Mouse (Mus musculus) Patski (cell line): Measurements from ENCODE around the gene Vti1b. TPM values are rescaled to one million over a fixed set of nuclear protein-coding genes. Genes with fewer than 3 reads are reported as not detected.

Source experiments
- ATAC-seq: fragments of 100-300 bp; one replicate; pipeline ENCODE4 v1.8.0; 2021
- CTCF ChIA-PET: fragments of 350-600 bp; sonication (Branson Sonifier 250); formaldehyde crosslinking; loops from one replicate; lab custom pipeline; 2022; ENCODE audit warnings: inconsistent platforms; lab: Charles Lee
- POLR2A ChIA-PET: fragments of 350-600 bp; sonication (Branson Sonifier 250); formaldehyde crosslinking; loops from one replicate; lab custom pipeline; 2022; ENCODE audit warnings: antibody characterized with exemption, inconsistent platforms; lab: Charles Lee
- DNase-seq: peaks from one replicate; pipeline ENCODE4 v3.0.0-alpha.2; 2011; ENCODE audit warnings: low read depth, low spot score
- H3K27me3 ChIP-seq: fragments of 371-371 bp; one replicate; pipeline ENCODE4 v1.5.1; 2021
- CTCF ChIP-seq: fragments of 100-300 bp; IDR thresholded peaks from one replicate; pipeline ENCODE4 v1.5.1; 2021
- in situ Hi-C: fragments of 300-500 bp; cut with MboI; formaldehyde crosslinking; loops from 3 replicates; pipeline ENCODE4 v1.11.1; 2018; ENCODE audit warnings: low pct_unique_long_range_greater_than_20kb, mixed read lengths
- polyA plus RNA-seq: library from polyadenylated mRNA; unstranded; gene quantifications from one replicate; pipeline ENCODE4 v1.2.3, GENCODE M21; 2021

Vti1b gene
- polyA plus RNA-seq, 1 experiment from 2014 or later = 116 TPM

DNA sequence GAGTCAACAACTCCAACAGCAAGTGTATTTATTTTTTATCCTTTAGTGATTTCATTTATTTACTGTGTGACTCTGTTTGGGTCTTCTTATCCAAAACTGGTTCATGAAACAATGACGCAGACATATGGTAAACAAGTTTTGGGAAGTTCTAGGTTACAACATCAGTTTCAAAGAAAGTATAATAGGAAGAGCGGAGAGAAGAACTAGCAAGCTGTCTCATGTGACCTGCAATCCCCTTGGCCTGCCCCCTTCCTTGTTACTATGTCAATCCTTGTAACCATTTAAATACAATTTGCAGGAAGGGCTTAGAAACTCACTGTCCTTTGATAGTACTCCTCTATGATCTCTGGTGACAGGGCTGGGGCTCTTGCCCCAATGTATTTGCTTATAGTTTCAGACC, 31.7 kb downstream of the Vti1b start:
- ATAC-seq = no peak
- CTCF ChIA-PET = no interaction called here
- in situ Hi-C loops = no loop called here
- no peak for DNase-seq
- H3K27me3 ChIP-seq = no peaks in the 10 kb centered on the region
- POLR2A ChIA-PET = interaction anchor here (0.7 kb wide), 1 partner anchor 161 kb away, joined by 3 read pairs; no protein-coding TSS in a partner anchor
- no peak for TF ChIP-seq CTCF

DNA sequence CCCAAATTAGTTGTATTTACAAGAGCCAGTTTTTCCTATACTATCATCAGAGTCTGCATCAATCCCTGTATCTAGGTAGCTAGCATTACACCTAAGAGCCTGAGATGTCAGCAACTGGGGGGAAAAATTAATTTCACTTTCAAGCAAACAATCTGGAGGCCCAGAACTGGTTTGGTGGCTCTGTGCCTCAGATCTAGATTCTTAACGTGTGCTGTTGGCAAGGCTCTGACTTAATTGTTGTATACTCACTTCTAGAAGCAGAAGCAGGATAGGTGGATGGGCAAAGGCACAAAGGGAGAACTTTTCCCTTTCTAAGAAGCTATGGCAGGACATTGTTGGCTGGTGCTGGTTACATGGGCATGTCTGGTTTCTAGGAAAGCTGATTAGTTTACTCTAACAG, 33.0 kb downstream of the Vti1b start:
- no peaks in the 10 kb centered on the region for H3K27me3 ChIP-seq
- ChIA-PET CTCF (no interaction called here), POLR2A (no interaction called here)
- TF ChIP-seq CTCF = no peak
- ATAC-seq (no peak), DNase-seq (no peak)
- in situ Hi-C loops = no loop called here

DNA sequence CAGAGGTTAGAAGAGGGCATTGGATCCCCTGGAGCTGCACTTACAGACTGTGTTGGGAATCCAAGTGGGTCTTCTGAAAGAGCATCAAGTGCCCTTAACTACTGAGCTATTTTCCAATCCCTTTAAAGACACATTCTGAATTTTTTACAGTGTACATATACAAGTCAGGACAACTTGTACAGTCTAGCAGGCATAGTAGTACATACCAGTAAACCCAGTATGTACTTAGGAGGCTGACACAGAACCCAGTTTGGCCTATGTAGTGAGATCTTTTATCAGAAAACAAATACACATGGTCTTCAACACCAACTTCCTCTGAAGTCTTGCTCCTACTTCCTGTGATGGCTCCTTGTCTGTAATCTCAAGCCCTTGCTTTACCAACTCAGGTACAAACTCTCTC, 33.5 kb downstream of the Vti1b start:
- POLR2A ChIA-PET = no interaction called here
- ATAC-seq (no peak), DNase-seq (no peak)
- CTCF ChIA-PET = no interaction called here
- H3K27me3 ChIP-seq = no peaks in the 10 kb centered on the region
- in situ Hi-C loops = no loop called here
- no peak for TF ChIP-seq CTCF

DNA sequence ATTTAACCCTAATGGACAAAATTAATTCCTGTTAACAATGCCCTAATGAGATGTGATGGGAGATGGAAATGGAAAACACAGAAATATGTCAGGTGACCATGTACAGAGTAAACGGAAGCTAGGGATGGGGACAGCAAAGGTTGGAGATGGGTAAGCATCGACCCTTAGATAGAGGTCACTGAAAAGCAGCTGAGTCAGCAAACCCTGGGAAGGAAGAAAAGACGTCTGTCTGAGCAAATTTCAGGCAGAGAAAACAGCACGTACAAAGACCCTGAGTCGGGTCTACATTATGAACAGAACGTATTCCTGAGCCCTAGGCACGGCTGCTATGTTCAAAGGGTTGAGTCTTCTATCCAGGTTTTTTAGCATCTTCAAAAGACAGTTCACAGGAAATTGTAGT, 35.5 kb downstream of the Vti1b start:
- in situ Hi-C loops = no loop called here
- no peak for ATAC-seq
- TF ChIP-seq CTCF = no peak
- CTCF ChIA-PET = interaction anchor here (1.8 kb wide), 1 partner anchor 28 kb away, joined by 5 read pairs; no protein-coding TSS in a partner anchor
- no peak for DNase-seq
- POLR2A ChIA-PET = no interaction called here
- H3K27me3 ChIP-seq = no peaks in the 10 kb centered on the region

DNA sequence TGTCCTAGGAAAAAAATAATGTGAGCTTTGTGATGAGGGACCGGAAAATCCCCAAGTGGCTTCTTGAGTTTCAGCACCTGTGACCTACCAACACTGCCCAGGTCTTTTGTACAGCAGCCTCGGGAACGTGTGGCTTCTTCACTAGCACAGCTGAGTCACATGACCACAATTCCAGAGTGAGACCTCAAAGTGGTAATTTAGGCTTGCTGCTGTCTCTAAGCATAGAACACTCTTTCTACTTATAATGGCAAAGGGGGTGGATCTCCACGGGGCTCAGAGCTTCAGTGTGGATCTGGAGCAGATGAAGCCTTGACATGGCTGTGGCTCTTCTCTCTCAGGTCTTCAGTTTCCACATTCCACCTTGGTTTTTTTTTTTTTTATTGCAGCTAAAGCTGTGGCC, 37.4 kb downstream of the Vti1b start:
- POLR2A ChIA-PET = no interaction called here
- no peak for DNase-seq
- H3K27me3 ChIP-seq = no peaks in the 10 kb centered on the region
- no peak for TF ChIP-seq CTCF
- no peak for ATAC-seq
- in situ Hi-C loops = no loop called here
- CTCF ChIA-PET = interaction anchor here (1.0 to 1.5 kb wide), 2 partner anchors 13 to 36 kb away, joined by 3 to 4 read pairs; no protein-coding TSS in a partner anchor

DNA sequence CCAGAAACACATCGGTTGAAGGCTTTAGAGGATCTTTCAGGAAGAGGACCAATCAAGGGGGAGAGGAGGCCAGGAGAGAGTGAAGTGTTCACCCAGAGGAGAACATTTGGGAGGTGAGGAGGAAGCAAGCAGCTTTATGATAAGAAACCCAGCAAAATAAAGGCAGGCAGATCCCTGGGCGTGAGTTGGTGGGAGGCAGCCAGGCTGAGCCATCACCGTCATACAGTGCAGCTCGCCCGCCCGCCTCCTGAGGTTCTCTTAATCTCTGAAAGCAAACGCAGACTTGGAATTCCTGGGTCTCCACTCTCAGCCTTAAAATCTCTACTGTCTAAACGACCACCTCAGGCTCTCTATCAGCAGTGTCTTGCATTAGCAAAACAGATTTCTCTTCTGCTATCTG, 37.8 kb downstream of the Vti1b start:
- ChIA-PET POLR2A (no interaction called here), CTCF (interaction anchor here (1.0 to 1.5 kb wide), 2 partner anchors 12 to 37 kb away, joined by 3 to 4 read pairs; no protein-coding TSS in a partner anchor)
- no peak for TF ChIP-seq CTCF
- DNase-seq (no peak), ATAC-seq (no peak)
- no peaks in the 10 kb centered on the region for H3K27me3 ChIP-seq
- in situ Hi-C loops = no loop called here

DNA sequence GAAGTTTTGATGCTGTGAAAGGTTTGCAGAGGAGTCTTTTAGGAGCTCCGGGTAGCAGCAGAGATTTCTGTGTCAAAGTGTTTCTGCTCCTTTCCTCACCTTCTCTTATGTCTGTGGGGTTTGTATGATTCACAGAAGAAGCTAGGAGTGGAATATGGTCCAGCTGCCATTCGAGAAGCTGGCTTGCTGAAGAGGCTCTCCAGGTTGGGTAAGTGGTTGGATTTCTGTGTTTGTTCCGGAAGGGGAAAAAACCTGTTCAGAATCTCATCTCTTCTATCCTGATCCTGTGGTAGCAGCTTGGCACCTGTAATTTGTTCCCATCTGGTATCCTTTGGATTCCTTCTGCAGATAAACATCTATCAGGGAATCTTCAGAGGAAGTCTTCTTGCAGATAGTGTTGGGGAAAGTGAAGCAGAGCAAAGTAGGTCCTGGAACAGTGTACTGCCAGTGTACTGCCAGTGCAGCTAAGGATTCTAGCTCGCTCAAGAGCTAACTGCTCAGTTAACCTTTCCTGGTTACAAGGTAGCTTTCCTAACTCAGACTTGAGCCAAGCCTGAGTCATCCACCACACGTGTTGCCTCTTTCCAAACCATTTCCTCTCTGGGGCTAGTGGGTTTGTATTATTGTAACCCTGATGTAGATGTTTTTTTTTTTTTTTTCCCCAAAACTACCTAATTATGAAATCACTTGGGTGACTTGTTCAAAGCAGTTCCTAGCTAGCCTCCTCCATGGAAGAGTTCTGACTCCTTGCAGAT, 40.6 kb downstream of the Vti1b start:
- in situ Hi-C loops = no loop called here
- no peaks in the 10 kb centered on the region for H3K27me3 ChIP-seq
- ChIA-PET POLR2A (interaction anchor here (0.7 kb wide), 1 partner anchor 354 kb away, joined by 3 read pairs; no protein-coding TSS in a partner anchor), CTCF (interaction anchor here (1.2 to 1.8 kb wide), 2 partner anchors 10 to 13 kb away, joined by 4 to 5 read pairs; no protein-coding TSS in a partner anchor)
- ATAC-seq (peak; percentile 60), DNase-seq (peak; percentile 57)
- no peak for TF ChIP-seq CTCF

DNA sequence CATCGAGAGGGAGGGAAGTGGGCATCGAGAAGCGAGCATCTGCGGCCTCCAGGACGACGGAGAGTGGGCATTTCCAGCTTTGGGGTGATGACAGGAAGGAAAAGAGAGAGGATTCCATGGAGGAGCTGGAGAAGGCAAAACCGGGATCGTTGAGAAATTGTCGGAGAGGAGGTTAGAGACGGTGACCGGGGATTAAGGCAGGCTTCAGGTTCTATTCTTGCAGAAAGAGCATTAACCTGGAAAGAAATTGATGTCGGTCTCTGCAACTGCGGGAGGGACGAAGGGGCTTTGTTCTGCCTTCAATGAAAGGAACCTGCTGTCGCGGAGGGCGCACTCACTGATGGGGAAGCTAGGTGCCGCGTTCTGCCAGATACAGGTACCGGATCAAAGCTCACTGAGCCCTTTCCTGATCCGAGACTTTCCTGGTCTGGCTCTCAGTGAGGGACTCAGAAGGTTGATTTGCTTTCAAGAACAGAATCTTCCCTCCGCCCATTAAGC, 41.2 kb downstream of the Vti1b start:
- ChIA-PET POLR2A (interaction anchor here (0.6 kb wide), 1 partner anchor 69 kb away, joined by 3 read pairs; no protein-coding TSS in a partner anchor), CTCF (interaction anchor here (1.2 to 1.8 kb wide), 2 partner anchors 9 to 12 kb away, joined by 4 to 5 read pairs; no protein-coding TSS in a partner anchor)
- DNase-seq (no peak), ATAC-seq (no peak)
- no peak for TF ChIP-seq CTCF
- H3K27me3 ChIP-seq = no peaks in the 10 kb centered on the region
- in situ Hi-C loops = no loop called here

DNA sequence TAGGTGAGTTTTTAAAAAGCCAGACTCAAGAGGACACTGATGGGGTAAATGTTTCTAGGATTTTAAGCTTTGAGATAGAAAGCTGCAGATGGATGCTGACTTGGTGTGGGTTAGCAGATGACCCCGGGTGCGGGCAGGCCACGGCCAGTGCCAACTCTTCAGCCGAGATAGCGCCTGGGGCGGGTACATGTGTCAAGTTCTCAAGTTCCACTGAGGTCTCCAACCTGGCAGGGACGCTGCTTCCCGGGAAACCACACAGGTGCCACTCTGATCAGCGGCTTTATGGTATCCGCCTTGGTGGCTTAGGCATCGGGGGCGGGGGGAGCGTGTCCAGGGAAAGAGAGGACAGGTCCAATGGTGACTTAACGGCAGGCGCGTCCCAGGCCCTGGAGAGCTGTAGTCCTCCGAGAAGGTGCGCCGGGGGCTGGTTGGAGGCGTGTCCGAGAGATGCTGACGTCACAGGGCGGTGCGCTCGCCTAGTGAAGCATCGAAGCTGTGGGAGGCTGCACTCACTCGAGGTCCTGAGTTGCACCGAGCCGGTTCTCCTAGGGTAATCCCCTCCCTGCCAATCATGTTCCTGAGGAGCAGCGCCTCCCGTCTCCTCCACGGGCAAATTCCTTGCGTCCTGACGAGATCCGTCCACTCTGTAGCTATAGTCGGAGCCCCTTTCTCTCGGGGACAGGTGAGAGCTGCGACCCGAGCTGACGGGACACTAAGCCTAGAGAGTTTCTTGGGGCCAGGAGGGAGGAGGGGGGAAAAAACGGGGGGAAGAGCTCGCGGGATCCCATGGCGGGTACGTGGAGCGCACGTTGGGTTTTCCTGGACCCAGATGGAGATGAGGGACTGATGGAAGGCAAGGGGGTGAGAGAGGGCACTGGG, 41.9 kb downstream of the Vti1b start, which contains the start of gene Arg2:
Arg2 (plus strand) TSS at position 479 of the 879 bp plus-strand sequence.
- in situ Hi-C loops = no loop called here
- CTCF ChIA-PET = interaction anchor here (0.9 to 1.8 kb wide), 5 partner anchors 8 to 27 kb away, joined by 4 to 5 read pairs (median 5); no protein-coding TSS in a partner anchor
- POLR2A ChIA-PET = interaction anchor here (0.6 to 1.0 kb wide), 2 partner anchors 10 to 68 kb away, joined by 3 to 4 read pairs; no protein-coding TSS in a partner anchor
- no peak for TF ChIP-seq CTCF
- DNase-seq = no peak
- no peaks in the 10 kb centered on the region for H3K27me3 ChIP-seq
- ATAC-seq = peak; percentile 51

DNA sequence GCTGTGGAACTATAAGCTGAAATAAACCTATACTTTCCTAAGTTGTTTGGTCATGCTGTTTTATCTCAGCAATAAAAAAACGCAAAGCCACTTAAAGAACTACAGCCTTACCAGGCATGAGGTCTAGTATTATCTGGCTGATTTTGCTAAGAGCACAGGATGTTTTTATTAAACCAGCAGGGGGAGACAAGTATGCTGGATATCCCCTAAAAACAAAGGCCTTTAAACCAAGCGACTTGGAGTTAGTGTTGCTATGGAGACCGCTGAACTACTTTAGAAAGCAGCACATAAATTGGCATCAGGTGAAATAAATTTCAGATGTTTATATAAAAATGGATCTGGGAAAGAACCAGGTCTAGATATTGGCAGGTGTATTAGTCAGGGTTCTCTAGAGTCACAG, 49.6 kb downstream of the Vti1b start:
- H3K27me3 ChIP-seq = no peaks in the 10 kb centered on the region
- in situ Hi-C loops = loop anchor here (25.0 kb wide), 1 partner anchor 911 kb away; no protein-coding TSS in a partner anchor
- no peak for ATAC-seq
- POLR2A ChIA-PET = no interaction called here
- CTCF ChIA-PET = interaction anchor here (0.7 to 1.4 kb wide), 2 partner anchors 8 to 12 kb away, joined by 3 to 4 read pairs; no protein-coding TSS in a partner anchor
- peak; percentile 49 for TF ChIP-seq CTCF
- no peak for DNase-seq
